Mouse (Mus musculus) layer of hippocampus, adult 9-10 months (tissue): ENCODE measurements at regions not wholly inside any gene's neighbourhood (a gene's known extent, or its start where the extent isn't known, plus 50 kb on each side); places are given as distances from the start of the nearest gene placed in this dataset.

Experiments used
- DNase-seq: peaks from one replicate; pipeline ENCODE4 v3.0.0; 2022; ENCODE audit warnings: low spot score

DNA sequence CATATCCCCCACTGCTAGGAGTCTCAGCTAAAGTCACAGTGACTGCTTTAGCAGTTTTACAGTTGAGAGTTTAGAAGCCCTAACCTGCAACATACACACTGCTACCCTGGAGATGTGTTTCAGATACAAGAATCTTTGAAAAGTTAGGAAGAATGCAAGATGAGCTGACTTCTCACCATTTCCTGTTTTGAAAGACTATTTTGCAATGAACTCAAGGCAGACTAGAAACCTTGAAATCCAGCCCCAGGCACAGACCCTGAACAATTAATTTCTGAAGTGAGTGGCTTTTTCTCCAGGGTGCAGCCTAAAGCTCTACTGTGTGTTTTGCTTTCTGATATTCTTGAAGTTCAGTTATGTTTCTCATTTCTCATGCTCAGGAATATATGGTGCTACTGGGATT, 440.6 kb downstream of the Nebl start:
- no peak for DNase-seq

DNA sequence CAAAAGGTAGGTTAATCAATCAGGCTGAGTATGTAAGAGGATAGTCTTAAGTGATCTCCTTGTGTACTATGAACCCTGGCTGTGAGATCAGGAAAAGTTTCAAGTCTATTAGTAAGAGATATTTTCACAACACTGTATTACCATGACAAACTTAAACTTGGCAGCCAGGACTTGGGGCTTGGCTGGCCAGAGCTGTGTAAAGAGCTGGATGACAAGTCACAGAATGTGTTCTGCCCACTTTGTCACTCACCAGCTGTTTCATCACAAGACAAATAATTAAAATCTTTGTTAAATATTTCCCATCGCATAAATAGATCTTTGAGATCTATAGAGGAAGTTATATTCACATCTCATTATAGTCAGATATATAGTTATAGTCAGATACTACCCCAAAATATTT, 443.7 kb downstream of the Nebl start:
- no peak for DNase-seq

DNA sequence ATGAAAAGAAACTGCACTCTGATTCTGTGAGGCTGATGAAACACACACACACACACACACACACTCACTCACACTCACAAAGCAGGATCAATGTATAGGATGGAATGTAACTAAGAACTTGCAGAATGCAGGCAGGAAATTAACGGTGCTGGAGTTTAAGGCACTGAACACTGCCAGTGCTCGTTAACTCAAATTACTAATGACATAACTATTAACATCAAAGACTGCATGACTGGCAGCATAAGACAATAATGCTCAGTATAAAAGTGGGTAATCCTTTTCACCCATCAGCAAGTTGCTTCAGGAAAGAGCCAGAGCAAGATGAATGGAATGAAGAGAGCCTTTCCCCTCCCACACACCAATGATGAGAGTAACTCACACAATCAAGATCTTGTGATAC, 481.3 kb downstream of the Nebl start:
- no peak for DNase-seq

DNA sequence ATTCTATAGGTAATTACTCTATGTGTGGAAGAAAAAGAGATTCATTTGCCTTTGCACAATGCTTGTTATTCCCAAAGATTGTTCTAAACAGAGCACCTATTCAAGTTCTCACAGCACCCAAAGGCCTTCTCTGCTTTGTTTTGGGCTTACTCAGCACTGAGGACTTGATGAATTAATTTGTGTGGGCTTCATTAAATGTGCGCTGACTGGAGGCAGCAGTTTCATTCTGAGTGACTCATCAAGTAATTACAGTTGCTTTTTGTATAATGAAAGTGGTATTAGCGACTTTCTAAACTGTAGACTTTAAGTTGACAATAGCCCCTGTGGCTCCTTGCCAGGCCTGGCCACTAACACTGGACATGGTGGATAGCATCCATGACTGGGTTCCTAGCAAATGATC, 485.4 kb downstream of the Nebl start:
- DNase-seq = no peak

DNA sequence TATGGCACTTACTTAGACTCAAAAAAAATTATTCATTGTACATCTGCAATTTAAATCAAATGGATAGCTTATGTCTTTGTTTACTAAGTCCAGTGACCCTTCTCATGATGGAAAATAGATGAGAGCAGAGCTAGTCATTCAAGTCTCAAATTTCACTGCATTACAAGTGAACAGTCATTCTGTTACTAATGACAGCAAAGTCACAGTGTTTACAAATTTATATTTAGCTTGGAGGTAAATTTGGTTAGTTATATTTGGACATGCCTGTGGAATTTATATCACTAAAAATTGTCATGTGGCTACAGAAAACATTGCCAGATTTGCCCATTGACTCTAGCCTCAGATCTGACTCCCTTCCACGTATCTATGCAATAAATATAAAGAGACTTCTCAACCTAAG, 515.7 kb downstream of the Nebl start:
- DNase-seq = no peak

DNA sequence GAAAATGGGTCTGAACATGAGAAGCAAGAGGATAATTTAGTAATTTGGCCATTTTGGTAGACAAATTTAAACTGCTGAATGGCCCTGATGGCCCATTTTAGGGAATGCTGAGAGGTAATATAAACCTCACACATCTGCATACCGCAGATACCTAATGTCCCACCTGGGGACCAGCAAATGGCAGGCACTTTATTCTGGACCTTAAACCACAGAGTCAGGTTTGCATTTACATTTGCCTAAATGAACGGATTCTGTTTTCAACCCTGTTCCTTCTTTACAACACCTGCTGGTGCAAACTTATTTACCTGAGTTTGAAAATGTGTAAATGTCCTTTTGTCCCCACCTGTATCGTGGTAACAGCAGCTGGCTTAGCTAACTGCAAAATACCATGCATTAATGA, 516.4 kb downstream of the Nebl start:
- DNase-seq = no peak

DNA sequence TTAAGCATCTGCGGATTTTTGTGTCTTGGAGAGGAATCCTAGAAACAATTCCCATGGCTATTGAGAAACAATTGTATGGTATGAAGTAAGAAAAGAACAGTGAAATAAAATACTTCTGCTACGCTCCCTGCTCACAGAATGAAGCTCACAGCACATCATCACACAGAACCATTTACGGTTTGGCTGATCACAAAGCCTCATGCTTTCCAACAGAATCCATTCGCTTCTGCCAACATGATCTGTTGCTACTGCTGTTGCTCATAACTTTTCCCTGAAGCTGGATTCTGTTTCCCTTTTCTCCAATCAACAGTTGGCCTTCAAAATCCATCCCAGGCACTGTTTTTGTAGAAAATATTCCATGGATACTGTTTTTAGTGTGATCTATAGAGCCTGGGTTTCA, 518.7 kb downstream of the Nebl start:
- no peak for DNase-seq

DNA sequence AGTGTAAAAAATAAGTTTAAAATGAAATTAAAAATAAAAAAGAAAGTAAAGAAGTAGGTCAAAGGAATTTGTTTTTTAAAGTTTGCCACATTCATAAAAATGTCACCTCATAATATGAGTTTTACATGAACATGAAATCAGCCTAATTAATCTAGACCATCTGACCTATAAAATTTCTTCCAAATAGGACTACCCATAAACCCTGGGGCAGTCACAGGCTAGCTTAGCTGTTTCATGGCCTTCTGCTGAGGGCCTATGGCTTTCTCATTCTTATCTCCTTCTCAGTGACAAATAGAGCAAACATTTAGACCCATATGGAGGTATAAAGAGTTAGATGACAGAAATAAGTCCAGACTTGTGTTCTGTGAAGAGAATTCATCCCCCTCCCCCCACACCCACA, 520.2 kb downstream of the Nebl start:
- no peak for DNase-seq

DNA sequence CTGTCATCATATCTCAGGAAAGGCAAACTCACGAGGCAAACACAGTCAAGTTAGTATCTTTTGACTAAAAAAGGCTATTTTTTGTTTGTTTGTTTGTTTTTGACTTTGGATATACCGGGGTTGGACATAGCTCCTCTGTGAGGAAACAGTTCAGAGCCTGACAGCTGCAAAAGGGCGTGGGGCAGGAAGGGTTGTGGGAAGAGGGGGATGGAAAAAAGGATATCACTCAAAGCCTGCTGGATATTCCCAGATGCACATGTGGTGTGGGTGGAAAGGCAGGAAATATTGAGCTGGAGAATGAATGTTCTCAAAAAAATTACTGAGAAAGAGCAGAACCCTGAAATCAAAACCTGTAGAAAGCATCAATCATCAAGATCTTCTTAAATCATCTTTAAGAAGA, 537.7 kb downstream of the Nebl start:
- no peak for DNase-seq

DNA sequence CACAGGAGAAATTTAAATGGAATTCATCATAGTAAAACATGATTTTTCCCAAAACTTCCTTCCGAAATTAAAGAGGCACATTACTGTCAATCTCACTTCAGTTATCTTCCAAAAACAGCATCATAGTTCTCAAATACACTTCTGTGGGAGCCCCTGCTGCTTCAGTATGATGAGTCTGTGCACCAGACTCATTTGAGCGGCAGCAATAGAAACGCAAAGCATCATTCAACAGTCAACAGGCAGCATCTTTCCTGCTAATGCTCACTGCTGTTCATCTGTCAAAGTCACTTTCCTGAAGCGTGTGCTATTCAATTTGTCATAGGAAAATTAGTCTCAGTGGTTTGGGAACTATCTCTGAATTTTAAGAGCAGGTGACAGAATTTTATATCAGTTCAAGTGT, 542.1 kb downstream of the Nebl start:
- no peak for DNase-seq

DNA sequence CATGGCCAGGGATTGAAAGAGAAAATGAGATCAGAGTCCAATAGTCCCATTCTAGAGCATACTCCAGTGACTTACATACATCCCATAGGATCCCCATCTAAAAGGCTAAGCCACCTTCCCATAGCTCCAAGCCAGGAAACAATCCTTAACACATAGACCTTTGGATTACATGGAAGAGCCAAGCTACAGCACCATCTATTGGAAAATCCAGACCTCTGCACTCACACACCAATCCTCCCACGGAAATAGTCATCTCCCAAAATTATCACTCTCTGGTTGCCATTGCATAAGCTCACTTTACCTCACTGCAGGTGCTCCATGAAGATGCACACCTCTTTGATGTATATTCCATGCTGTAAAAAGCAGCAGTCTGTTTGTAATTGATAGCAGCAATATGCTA, 543.4 kb downstream of the Nebl start:
- no peak for DNase-seq

DNA sequence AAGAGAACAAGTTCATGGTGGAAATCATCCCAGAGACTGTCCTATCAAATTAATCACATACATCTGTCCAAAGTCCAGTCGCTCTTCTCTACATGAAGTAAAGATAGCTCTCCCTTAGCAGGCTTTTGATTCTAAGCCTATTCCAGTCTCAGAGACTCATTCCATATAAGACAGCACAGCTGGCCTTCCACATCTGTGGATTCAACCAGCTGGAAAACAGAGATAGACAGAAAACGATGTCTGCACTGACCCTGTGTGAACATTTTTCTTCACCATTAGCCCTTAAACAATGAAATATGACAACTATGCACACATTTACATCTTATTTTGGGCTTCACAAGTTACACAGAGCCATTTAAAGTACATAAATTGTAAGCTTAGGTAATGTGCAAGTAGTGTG, 547.6 kb downstream of the Nebl start:
- no peak for DNase-seq

DNA sequence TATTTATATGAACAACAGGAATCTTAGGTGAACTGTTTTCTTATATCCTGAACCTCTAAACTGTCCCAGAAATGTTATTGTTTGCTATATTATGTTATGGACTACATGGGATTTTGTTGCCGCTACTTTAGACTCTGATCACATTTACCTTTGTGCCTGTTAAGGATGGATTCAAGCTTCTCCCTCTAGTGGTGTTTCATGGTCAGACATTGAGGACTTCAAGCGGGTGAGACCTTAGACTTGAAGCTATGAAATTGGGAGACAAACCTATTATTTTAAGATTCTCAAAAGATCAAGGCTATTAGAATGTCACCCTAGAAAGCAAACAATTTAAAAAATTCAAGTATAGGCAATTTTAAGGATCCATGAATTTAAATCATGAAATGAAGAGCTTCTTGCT, 549.7 kb downstream of the Nebl start:
- no peak for DNase-seq

DNA sequence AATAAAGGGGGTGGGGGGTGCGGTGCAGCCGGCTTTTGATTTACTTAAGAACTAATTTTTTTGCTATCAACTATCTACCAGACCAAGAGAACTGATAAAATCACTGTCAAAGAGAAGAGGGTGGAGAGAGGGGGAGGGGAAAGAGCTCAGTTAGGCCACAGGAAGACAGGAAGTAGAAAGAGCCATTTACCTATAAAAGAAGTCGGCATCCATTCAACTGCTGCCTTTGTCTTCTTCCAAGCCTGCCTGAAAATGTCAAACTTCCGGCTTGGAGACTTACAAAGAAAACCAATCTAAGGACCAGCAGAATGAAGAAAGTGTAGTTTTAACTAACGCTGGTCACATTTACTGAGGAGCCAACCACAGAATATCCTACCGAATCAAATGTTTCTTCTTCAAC, 562.4 kb downstream of the Nebl start:
- DNase-seq = no peak

DNA sequence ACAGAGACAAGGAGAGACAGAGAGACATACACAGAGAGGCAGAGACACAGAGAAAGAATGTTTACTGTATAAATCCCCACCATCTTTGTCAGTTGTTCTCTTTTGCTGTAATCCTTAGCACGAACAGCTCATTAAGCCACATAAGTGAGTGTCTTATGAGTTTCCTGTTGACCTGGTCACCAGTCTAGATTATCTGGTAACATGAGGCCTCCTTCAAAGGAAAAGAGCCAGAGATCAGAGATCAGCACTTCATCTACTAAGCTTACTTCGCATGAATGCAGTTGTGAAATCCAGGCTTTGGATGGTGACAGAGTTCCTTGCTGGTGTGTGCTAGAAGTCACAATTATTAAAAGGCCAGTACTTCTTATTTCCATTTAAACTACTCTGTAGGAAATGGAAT, 566.2 kb downstream of the Nebl start:
- DNase-seq = no peak

DNA sequence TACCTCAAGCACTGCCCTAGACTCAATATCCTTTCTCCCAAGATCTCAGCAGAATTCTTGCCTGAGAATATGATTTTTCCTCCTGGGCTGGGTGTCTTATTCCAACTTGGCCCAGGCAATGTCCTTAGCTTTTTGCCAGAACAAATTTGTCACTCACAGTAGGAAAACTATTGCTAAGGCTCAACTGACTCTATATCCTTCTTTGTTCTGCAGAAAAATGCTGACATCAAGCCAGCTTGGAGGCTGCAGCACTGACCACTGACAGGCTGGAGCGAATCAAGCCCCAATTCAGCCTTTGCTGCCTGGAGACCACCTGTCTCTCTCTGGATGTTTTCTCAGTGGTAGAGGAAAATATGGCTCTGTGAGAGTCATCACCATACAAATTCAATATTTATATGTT, 572.8 kb downstream of the Nebl start:
- DNase-seq = no peak

DNA sequence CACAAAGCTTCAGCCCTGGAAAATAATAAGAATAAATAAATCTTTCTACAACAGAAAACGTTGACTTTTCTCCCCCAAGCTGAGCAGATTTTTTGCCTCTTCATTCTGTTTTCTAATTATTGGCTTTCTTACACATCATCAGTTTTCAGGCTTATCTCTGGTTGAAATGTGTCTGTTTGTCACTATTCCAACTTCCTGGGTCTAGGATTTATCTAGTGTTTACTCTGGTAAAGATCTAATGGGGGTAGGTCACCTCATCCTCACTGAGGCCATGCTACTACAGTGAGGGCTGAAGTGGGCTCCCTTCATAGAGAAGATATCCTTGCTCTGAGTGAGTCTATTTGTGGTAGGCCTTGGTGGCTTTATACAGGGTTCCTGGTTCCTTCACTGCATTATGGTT, 573.9 kb downstream of the Nebl start:
- no peak for DNase-seq

DNA sequence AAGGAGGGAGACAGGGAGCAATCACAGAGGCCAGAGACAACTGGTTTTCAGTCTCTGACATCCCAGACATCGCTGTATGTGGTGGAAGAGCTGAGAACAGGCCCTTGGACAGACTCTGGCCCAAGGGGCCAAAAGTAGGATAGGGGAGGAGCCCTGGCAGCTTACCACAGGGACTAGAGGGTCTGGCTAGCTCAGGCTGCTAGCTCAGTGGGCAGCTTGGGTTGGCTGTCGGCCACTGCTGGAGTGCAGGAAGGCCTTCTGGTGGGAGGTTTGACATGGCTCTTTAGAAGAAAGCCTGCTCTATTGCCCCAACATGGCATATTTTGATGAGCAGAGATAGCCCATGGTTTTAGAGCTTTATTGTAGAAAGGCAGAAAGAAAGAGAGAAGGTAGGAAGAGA, 575.7 kb downstream of the Nebl start:
- no peak for DNase-seq

DNA sequence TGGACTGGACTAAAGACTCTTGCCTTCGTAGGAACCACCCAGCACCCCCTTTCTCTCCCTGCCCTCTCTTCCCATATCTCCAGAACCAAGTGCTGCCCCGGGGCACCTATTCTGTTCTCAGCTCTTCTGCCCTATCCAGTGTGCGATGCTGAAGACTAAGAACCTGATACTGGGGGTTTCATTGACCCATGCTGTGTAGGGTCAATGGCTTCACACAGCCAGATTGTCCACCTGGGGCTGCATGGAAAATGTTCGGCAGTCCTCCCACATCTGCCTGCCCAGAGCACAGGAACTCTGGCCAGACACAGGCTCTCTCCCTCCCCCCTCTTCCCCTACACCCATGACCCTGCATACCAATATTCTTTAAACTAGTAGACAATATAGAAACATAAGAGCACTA, 607.6 kb downstream of the Nebl start:
- DNase-seq = no peak

DNA sequence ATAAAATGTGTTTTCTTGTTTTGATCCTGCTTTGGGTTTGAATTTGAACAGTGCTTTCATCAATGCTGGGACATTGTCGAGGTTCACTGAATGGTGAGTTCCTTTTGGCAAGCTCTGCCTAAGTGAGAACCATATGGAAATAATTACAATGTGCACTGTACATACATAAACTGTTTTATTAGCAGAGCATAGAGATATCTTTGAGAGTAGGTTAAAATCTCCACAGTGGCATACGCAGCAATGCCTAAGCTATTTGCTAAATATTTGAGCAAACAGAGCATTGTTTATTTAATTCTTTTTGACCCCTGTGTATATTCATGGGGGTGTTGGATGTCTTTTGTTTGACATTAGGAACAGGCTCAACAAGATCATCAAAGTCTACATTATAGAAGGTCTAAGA, 614.0 kb downstream of the Nebl start:
- no peak for DNase-seq

DNA sequence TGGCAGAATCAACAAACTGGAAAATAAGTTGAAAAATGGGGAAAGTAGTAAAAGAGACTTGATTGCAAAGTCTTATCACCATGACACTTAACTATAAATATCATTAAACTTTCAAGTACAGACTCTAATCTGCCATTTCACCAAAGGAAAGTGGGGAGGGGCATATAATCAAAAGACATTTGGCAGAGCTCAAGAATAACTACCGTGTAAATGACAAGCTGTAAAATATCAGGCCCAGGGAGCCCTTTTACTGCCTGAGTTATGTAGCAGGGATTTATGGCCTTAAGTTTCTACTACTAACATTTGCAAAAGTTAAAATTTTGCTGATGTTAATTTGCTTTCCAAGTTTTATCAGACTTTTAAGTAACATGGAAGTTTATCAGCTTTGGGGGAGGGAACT, 620.1 kb downstream of the Nebl start:
- DNase-seq = no peak

DNA sequence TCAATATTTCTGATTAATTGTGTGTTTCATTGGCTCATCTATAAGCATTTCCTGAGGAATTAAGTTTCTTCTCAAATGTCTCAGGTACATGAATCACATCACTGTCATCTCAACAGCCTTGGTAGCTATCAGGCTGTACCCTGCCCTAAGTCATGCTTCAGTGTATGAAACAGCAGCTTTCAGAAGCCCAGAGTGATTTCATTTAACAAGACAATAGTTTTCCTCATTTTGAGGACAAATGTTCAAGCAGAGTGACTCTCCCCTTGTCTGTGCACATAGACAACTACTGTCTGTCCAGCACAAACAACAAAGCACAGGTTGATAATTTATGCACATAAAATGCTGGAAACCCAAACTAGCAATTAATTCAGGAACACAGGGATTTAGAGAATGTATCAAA, 630.1 kb downstream of the Nebl start:
- no peak for DNase-seq

DNA sequence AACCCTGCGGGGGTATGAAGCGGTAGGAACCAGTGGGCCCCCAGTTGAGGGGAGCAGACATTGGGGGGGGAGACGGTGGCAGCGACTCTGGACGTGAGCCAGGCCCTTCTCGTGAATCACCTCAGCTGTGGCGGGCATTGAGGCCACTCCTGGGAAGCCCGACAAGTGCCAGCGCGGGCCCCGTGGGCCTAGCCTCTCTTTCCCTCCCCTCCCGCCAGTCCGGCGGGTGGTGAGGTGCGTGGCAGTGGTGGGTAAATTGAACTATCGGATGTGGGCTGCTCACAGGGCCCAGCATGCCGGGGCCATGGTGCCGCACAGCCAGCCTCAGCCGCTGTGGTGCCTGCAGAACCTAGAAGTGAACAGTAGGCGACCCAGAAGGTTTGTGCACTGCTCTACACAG, 633.7 kb downstream of the Nebl start:
- DNase-seq = no peak

DNA sequence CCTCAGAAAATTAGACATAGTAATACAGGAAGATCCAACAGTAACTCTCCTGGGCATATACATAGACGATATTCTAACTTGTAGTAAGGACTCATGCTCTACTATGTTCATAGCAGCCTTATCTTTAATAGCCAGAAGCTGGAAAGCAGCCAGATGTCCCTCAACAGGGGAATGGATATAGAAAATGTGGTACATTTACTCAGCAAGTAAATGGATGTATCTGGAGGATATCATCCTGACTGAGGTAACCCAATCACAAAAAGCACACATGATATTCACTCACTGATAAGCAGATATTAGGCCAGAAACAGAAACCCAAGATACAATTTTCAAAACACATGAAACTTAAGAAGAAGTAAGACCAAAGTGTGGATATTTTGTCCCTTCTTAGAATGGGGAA, 639.8 kb downstream of the Nebl start:
- no peak for DNase-seq

DNA sequence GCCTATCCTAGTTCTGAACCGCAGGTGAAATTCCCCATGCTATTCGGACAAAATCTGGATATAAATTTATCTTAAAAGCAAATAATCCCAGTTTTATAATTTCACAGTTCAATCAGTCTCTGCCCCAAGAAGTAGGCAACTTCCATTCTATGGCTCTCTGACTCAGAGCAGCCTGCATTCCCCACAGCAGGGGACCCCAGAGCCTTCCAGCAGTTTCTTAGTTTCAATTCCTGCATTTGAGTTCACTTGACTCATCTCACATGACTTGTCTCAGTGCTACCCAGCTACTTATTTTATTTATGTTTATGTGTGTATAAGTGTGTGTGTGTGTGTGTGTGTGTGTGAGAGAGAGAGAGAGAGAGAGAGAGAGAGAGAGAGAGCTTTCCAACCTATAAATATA, 650.0 kb downstream of the Nebl start:
- no peak for DNase-seq
